Mouse (Mus musculus) forebrain, postnatal 0 days (tissue): ENCODE measurements around the gene Hadh. TPM values are rescaled to one million over a fixed set of nuclear protein-coding genes. Genes with fewer than 3 reads are reported as not detected.
A peak's percentile ranks its signal among the peaks of the same experiment; 100 is the strongest.

ENCODE experiments used
- ATAC-seq: fragments of 200-750 bp; cut with Nextera tagmentation; 2 replicates; pipeline ENCODE4 v1.8.0; 2017; ENCODE audit warnings: mild to moderate bottlenecking, moderate library complexity
- DNase-seq: peaks from one replicate; pipeline ENCODE4 v3.0.0-alpha.2; 2015
- H3K27ac ChIP-seq: fragments of 300-500 bp; sonication (generic); 2 replicates; pipeline ENCODE4 v1.5.1; 2014; ENCODE audit warnings: low read depth, mild to moderate bottlenecking, antibody characterized with exemption, low read length, moderate library complexity, mixed read lengths
- H3K27me3 ChIP-seq: fragments of 300-500 bp; sonication (generic); 2 replicates; pipeline ENCODE4 v1.6.1; 2014; ENCODE audit warnings: mild to moderate bottlenecking, low read length, mixed read lengths; ENCODE audit not compliant: insufficient read depth
- H3K36me3 ChIP-seq: fragments of 300-500 bp; sonication (generic); 2 replicates; pipeline ENCODE4 v1.6.1; 2014; ENCODE audit warnings: mild to moderate bottlenecking, moderate library complexity; ENCODE audit not compliant: insufficient read depth
- H3K4me1 ChIP-seq: fragments of 300-500 bp; sonication (generic); 2 replicates; pipeline ENCODE4 v1.6.1; 2014; ENCODE audit warnings: antibody characterized with exemption; ENCODE audit not compliant: insufficient read depth
- H3K4me2 ChIP-seq: fragments of 300-500 bp; sonication (generic); 2 replicates; pipeline ENCODE4 v1.6.1; 2014; ENCODE audit warnings: low read depth, mild to moderate bottlenecking, moderate library complexity
- H3K4me3 ChIP-seq: fragments of 300-500 bp; sonication (generic); 2 replicates; pipeline ENCODE4 v1.5.1; 2014; ENCODE audit warnings: low read depth, low read length, mixed read lengths
- H3K9ac ChIP-seq: fragments of 300-500 bp; sonication (generic); 2 replicates; pipeline ENCODE4 v1.6.1; 2014; ENCODE audit warnings: mild to moderate bottlenecking
- H3K9me3 ChIP-seq: fragments of 300-500 bp; sonication (generic); 2 replicates; pipeline ENCODE4 v1.6.1; 2016; ENCODE audit warnings: low read length
- CTCF ChIP-seq: sonication (generic); IDR thresholded peaks from 2 replicates; pipeline ENCODE4 v1.5.1; 2016; ENCODE audit warnings: antibody characterized with exemption, control low read depth, low read depth
- WGBS: fragments of 180-500 bp; shearing (Covaris S2); extraction: QIAGEN DNeasy Blood & Tissue Kit; methylation state at CpG from one replicate; pipeline ENCODE4 v1.1.7; 2014; 5-methylcytosine and 5-hydroxymethylcytosine counted together
- polyA plus RNA-seq: library from polyadenylated mRNA; unstranded; fragments of >200 nt; fragmentation: Nextera tagmentation; extraction: Ambion mirVana; gene quantifications from 2 replicates; pipeline ENCODE4 v1.2.1, GENCODE M21; 2015
- total RNA-seq: library from RNA; depleted of rRNA; stranded (reverse); fragments of >200 nt; gene quantifications from 2 replicates; pipeline ENCODE4 v1.2.3, GENCODE M21; 2014

The Hadh gene
- total and polyA plus RNA-seq, 2 experiments from 2014 or later: 21.0 to 33.0 TPM

DNA sequence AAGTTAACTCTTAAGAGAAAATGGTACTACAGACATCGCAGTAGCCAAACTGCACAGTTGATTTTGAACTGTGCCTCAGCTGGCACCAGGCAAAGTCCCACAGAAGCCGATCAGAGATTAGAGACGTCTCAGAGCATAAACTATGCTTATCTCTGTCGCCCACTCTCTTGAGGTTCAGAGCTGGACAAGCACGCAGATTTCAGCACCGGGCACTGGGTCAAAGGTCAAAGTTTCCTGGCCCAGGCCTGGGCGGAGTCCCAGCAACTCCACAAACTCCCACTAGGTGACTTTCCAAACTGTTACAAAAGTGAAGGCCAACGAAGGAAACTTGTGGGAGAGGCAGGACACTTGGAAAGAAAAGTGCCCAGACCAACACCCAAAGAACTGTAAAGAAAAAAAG is 744 bp downstream of the Hadh start:
- H3K36me3 ChIP-seq: no peaks in the 10 kb centered on the region
- no peaks in the 10 kb centered on the region for H3K27me3 ChIP-seq
- H3K27ac ChIP-seq: no peak overlapping the region
- 0 out of 2 replicates have a peak, but pooled peaks have one; percentile 10 for TF ChIP-seq CTCF
- no peaks in the 10 kb centered on the region for H3K4me1 ChIP-seq
- no peak overlapping the region for H3K9ac ChIP-seq
- H3K4me3 ChIP-seq: peak overlapping the region; percentile 72
- WGBS: 7% methylated on average over 8 of the region's 8 CpGs
- DNase-seq (no peak), ATAC-seq (no peak)
- H3K4me2 ChIP-seq: peak overlapping the region; percentile 85
- no peaks in the 10 kb centered on the region for H3K9me3 ChIP-seq

DNA sequence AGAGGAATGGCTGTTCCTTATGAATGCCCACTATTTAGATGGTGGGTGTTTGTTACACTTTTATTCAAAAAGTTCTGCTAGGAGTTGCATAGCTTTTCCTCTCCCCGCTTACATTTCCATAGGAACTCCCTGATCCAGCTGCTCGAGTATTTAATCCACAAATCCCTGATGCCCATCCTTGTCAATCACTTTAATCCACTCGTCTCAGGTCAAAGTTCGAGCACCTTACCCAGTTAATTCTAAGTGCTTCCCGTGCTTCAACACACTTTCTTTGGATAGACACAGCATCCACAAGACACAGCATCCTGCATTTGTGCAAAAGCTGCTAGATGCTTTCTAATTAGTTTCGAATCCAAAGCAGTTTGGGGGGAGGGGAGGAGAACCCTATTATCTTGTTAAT is 1.5 kb downstream of the Hadh start:
- Histone ChIP-seq H3K4me2 (no peak overlapping the region), H3K27me3 (no peaks in the 10 kb centered on the region), H3K9me3 (no peaks in the 10 kb centered on the region), H3K36me3 (no peaks in the 10 kb centered on the region), H3K4me3 (no peak overlapping the region), H3K9ac (no peak overlapping the region), H3K4me1 (no peaks in the 10 kb centered on the region), H3K27ac (no peak overlapping the region)
- no peak for ATAC-seq
- no peak for DNase-seq
- WGBS: 21% methylated on average over 6 of the region's 6 CpGs
- TF ChIP-seq CTCF: no peak

DNA sequence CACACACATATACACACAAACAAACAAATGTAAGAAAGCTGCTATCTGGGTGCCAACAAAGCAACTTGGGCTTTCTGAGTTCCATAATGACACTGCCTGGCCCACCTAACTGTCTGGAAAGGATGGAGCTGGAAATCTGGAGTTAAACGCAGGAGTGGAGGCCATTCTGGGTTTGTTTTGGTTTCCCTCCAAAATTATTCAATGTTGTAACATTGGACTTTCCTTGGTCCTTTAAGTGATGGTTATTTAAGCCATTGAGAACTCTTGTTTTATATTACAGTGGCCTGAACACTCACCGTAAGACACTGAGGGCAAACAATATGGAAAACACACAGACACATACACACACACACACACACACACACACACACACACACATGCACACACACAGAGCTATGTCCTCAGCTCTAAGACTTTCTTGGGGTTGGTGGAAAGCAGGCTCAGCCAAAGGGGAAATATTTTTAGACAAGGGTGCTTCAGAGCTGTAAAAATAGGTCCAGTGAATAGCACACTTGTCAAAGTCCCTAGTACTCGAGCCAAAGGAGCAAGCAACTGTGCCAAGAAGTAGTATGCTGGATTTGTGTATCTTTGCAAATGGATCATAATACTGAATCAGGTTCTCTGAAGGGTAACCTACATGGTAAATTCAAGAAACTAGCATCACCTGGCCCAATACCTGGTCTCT is 5.4 kb downstream of the Hadh start:
- no peak for TF ChIP-seq CTCF
- no peak overlapping the region for H3K4me2 ChIP-seq
- H3K9me3 ChIP-seq: no peaks in the 10 kb centered on the region
- H3K4me1 ChIP-seq: no peaks in the 10 kb centered on the region
- ATAC-seq (no peak), DNase-seq (no peak)
- WGBS: 65% methylated on average over 3 of the region's 3 CpGs
- H3K27me3 ChIP-seq: no peaks in the 10 kb centered on the region
- no peaks in the 10 kb centered on the region; the same call in 1 of the 2 replicates for H3K36me3 ChIP-seq
- H3K9ac ChIP-seq: no peak overlapping the region
- H3K27ac ChIP-seq: no peak overlapping the region
- no peak overlapping the region for H3K4me3 ChIP-seq

DNA sequence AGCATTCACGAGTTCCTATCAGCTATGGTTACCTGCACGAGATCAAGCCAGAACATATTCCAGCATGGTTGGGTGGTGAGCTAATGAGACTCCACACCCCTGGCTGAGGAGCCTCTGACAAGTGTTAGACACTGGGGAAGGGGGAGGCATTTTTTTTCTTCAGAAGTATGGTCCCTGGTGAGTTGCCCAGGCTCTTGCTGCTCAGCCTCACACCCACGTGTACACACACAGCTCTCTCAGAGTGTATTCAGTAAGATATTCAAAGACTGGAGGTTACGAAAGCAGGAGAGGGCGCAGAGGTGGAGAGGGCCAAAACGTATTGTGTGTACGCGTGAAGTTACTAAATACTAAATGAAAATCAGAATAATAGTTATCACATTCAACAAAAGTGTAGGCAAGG is 6.4 kb downstream of the Hadh start:
- no peak overlapping the region for H3K27ac ChIP-seq
- WGBS: 91% methylated on average over 8 of the region's 8 CpGs
- H3K4me1 ChIP-seq: no peaks in the 10 kb centered on the region
- no peak for DNase-seq
- H3K27me3 ChIP-seq: no peaks in the 10 kb centered on the region
- no peak overlapping the region for H3K4me3 ChIP-seq
- no peak for TF ChIP-seq CTCF
- no peak overlapping the region for H3K4me2 ChIP-seq
- H3K9ac ChIP-seq: no peak overlapping the region
- ATAC-seq: no peak
- H3K9me3 ChIP-seq: no peaks in the 10 kb centered on the region
- no peaks in the 10 kb centered on the region; the same call in 1 of the 2 replicates for H3K36me3 ChIP-seq

DNA sequence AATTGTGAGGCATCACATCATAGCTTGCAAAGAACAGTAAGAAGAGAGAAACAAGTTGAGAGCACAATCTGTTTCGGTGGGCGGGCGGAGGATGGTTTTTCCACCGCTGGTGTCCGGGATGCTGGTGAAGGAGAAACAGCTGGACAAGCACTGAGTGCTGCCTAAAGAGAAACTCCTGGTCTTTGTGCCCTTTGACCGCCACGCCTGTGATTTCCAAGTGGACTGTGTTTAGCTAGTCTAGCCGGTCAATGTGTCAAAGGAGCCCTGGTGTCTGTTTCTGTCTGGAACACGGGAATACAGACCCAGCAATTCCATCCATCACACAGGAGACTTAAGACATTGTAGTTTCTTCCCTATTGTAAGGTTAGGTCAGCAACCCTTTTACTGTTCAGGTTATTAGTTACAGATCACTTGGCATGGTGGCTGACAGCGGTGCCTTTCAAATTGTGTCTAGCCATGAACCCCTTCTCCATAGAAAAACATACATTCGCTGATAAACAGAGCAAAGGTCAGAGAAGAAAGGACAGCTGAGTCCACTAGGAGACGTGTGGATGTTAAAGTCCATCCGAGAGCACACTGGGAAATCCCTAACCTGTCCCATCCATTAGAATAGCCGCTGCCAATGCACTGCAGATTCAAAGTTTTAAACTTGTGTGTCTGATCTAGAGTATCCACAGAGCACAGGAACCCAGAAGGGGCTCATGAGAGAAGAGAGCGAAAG is 8.0 kb downstream of the Hadh start:
- DNase-seq (no peak), ATAC-seq (no peak)
- H3K27ac ChIP-seq: no peak overlapping the region
- TF ChIP-seq CTCF: no peak
- no peaks in the 10 kb centered on the region for H3K27me3 ChIP-seq
- no peak overlapping the region for H3K4me3 ChIP-seq
- no peaks in the 10 kb centered on the region for H3K9me3 ChIP-seq
- 86% methylated on average over 15 of the region's 15 CpGs for WGBS
- H3K36me3 ChIP-seq: no peaks in the 10 kb centered on the region; the same call in 1 of the 2 replicates
- H3K4me1 ChIP-seq: no peaks in the 10 kb centered on the region
- no peak overlapping the region for H3K4me2 ChIP-seq
- H3K9ac ChIP-seq: no peak overlapping the region

DNA sequence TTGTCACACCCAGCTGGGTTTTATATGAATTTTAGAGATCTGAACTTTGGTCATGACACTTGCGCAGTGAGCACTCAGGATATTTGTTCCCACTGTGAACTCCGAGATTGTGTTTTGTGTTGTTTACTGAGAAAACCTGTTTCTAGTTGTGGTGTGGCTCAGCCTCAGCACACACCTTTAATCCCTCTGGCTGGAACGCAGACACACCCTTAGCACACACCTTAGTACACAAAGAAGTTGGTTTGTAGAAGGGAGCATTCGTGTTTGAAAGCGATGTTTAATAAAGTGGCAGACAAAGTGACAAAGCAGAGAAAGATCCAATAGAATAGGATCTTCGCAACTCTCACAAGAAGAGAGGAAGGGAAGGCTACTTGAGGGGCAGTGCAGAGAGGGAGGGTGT is 11.5 kb downstream of the Hadh start:
- no peak overlapping the region for H3K4me3 ChIP-seq
- no peaks in the 10 kb centered on the region; the same call in 1 of the 2 replicates for H3K36me3 ChIP-seq
- H3K9ac ChIP-seq: no peak overlapping the region
- H3K27me3 ChIP-seq: no peaks in the 10 kb centered on the region
- no peak overlapping the region for H3K27ac ChIP-seq
- H3K4me2 ChIP-seq: no peak overlapping the region
- no peak for TF ChIP-seq CTCF
- no peaks in the 10 kb centered on the region for H3K9me3 ChIP-seq
- ATAC-seq: no peak
- DNase-seq: no peak
- 97% methylated on average over 6 of the region's 6 CpGs for WGBS
- no peaks in the 10 kb centered on the region for H3K4me1 ChIP-seq

DNA sequence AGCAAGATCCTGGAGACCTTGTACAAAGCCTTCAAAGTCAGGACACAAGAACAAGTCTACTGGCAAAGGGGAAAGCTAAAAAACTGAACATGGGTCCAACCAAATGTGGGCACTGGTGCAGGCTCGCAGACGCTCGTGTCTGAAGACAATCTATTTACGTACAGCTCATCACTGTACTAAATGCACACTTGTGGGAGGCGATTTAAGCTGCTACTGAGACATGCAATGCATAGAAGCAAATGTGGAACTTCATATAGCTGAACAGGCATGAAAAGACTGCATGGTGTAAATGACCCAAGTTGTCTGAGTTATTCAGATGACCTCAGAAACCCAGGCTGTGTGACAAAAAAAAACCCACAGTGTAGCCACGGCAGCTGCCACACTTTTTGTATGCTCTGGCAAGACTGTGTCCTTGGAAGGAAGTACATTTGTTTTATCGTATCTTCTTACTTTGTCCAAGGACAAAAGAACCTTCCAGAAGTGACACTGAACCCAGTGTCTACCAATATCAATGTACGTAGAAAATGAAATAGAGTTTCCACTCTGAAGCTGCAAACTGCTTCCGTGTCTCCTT is 12.4 kb downstream of the Hadh start:
- H3K36me3 ChIP-seq: no peaks in the 10 kb centered on the region; the same call in 1 of the 2 replicates
- no peak overlapping the region for H3K4me3 ChIP-seq
- DNase-seq (no peak), ATAC-seq (no peak)
- no peaks in the 10 kb centered on the region for H3K27me3 ChIP-seq
- H3K4me1 ChIP-seq: no peaks in the 10 kb centered on the region
- WGBS: 89% methylated on average over 9 of the region's 9 CpGs
- TF ChIP-seq CTCF: no peak
- H3K9ac ChIP-seq: no peak overlapping the region
- no peak overlapping the region for H3K4me2 ChIP-seq
- H3K27ac ChIP-seq: no peak overlapping the region
- no peaks in the 10 kb centered on the region for H3K9me3 ChIP-seq
